Mouse (Mus musculus) hindbrain, embryonic 16.5 days (tissue): ENCODE results near the gene Plcl1. TPM values are rescaled to one million over a fixed set of nuclear protein-coding genes. Genes with fewer than 3 reads are reported as not detected.

ENCODE experiments used
- ATAC-seq: fragments of 200-750 bp; cut with Nextera tagmentation; 2 replicates; pipeline ENCODE4 v1.8.0; 2017; ENCODE audit warnings: moderate TSS enrichment, moderate library complexity
- H3K27ac ChIP-seq: fragments of 300-500 bp; sonication (generic); 2 replicates; pipeline ENCODE4 v1.5.1; 2014; ENCODE audit warnings: low read depth, mild to moderate bottlenecking, control low read depth, low read length, moderate library complexity
- H3K27me3 ChIP-seq: fragments of 300-500 bp; sonication (generic); replicated peaks from 2 replicates; pipeline ENCODE4 v1.6.1; 2014; ENCODE audit warnings: low read length; ENCODE audit not compliant: control insufficient read depth, insufficient read depth
- H3K36me3 ChIP-seq: fragments of 300-500 bp; sonication (generic); 2 replicates; pipeline ENCODE4 v1.6.1; 2014; ENCODE audit warnings: mild to moderate bottlenecking, low read length, moderate library complexity, mixed read lengths; ENCODE audit not compliant: control insufficient read depth, insufficient read depth
- H3K4me1 ChIP-seq: fragments of 300-500 bp; sonication (generic); 2 replicates; pipeline ENCODE4 v1.6.1; 2014; ENCODE audit warnings: low read depth, low read length; ENCODE audit not compliant: control insufficient read depth, insufficient read depth
- H3K4me2 ChIP-seq: fragments of 300-500 bp; sonication (generic); 2 replicates; pipeline ENCODE4 v1.6.1; 2014; ENCODE audit warnings: mild to moderate bottlenecking, low read length, control low read depth, moderate library complexity
- H3K4me3 ChIP-seq: fragments of 300-500 bp; sonication (generic); 2 replicates; pipeline ENCODE4 v1.5.1; 2014; ENCODE audit warnings: mild to moderate bottlenecking, low read length, control low read depth, moderate library complexity
- H3K9ac ChIP-seq: fragments of 300-500 bp; sonication (generic); 2 replicates; pipeline ENCODE4 v1.6.1; 2014; ENCODE audit warnings: low read depth, mild to moderate bottlenecking, control low read depth, low read length, moderate library complexity
- H3K9me3 ChIP-seq: fragments of 300-500 bp; sonication (generic); 2 replicates; pipeline ENCODE4 v1.6.1; 2014; ENCODE audit warnings: mild to moderate bottlenecking, low read length, moderate library complexity; ENCODE audit not compliant: control insufficient read depth
- WGBS: fragments of 180-500 bp; shearing (Covaris S2); extraction: QIAGEN DNeasy Blood & Tissue Kit; methylation state at CpG from one replicate; pipeline ENCODE4 v1.1.7; 2014; 5-methylcytosine and 5-hydroxymethylcytosine counted together
- polyA plus RNA-seq: library from polyadenylated mRNA; unstranded; fragments of >200 nt; fragmentation: Nextera tagmentation; extraction: Ambion mirVana; gene quantifications from 2 replicates; pipeline ENCODE4 v1.2.1, GENCODE M21; 2015

The Plcl1 gene
- polyA plus RNA-seq, 1 experiment from 2014 or later: 3.7 TPM

- 61% methylated on average over 4 of the region's 4 CpGs for WGBS
- no peak for ATAC-seq
- Histone ChIP-seq H3K27ac (no peak overlapping the region), H3K27me3 (no peaks in the 10 kb centered on the region), H3K36me3 (no peaks in the 10 kb centered on the region), H3K4me1 (no peaks in the 10 kb centered on the region), H3K9ac (no peak overlapping the region), H3K4me3 (no peak overlapping the region), H3K9me3 (no peaks in the 10 kb centered on the region), H3K4me2 (no peak overlapping the region)
Observed at GRCm38 (mm10) chr1:55605450-55605849, 199.7 kb downstream of the Plcl1 start.

- H3K9ac ChIP-seq: no peak overlapping the region
- H3K27me3 ChIP-seq: no peaks in the 10 kb centered on the region
- ATAC-seq: no peak
- no peaks in the 10 kb centered on the region for H3K4me1 ChIP-seq
- H3K36me3 ChIP-seq: no peaks in the 10 kb centered on the region
- H3K27ac ChIP-seq: no peak overlapping the region
- H3K9me3 ChIP-seq: no peaks in the 10 kb centered on the region
- H3K4me2 ChIP-seq: no peak overlapping the region
- no peak overlapping the region for H3K4me3 ChIP-seq
- 61% methylated on average over 2 of the region's 2 CpGs for WGBS
Observed at GRCm38 (mm10) chr1:55605956-55606355, 200.2 kb downstream of the Plcl1 start.

GRCm38 (mm10) chr1:55606405-55606804 lies 200.7 kb downstream of the Plcl1 start:
- Histone ChIP-seq H3K4me3 (no peak overlapping the region), H3K4me2 (no peak overlapping the region), H3K36me3 (no peaks in the 10 kb centered on the region), H3K27ac (no peak overlapping the region), H3K9me3 (no peaks in the 10 kb centered on the region), H3K27me3 (no peaks in the 10 kb centered on the region), H3K4me1 (no peaks in the 10 kb centered on the region), H3K9ac (no peak overlapping the region)
- 49% methylated on average over 8 of the region's 8 CpGs for WGBS
- ATAC-seq: no peak

GRCm38 (mm10) chr1:55612759-55613328 lies 207.1 kb downstream of the Plcl1 start:
- no peaks in the 10 kb centered on the region for H3K36me3 ChIP-seq
- ATAC-seq: no peak
- H3K27me3 ChIP-seq: no peaks in the 10 kb centered on the region
- 84% methylated on average over 6 of the region's 6 CpGs for WGBS
- H3K9ac ChIP-seq: no peak overlapping the region
- H3K4me2 ChIP-seq: no peak overlapping the region
- no peak overlapping the region for H3K4me3 ChIP-seq
- H3K27ac ChIP-seq: no peak overlapping the region
- no peaks in the 10 kb centered on the region for H3K9me3 ChIP-seq
- no peaks in the 10 kb centered on the region for H3K4me1 ChIP-seq

- Histone ChIP-seq H3K4me3 (no peak overlapping the region), H3K9ac (no peak overlapping the region), H3K36me3 (no peaks in the 10 kb centered on the region), H3K27me3 (no peaks in the 10 kb centered on the region), H3K4me2 (no peak overlapping the region), H3K27ac (no peak overlapping the region), H3K9me3 (no peaks in the 10 kb centered on the region), H3K4me1 (no peaks in the 10 kb centered on the region; the same call in 1 of the 2 replicates)
- 97% methylated on average over 2 of the region's 2 CpGs for WGBS
- no peak for ATAC-seq
Observed at GRCm38 (mm10) chr1:55617857-55618256, 212.1 kb downstream of the Plcl1 start.

GRCm38 (mm10) chr1:55618617-55619286 lies 213.0 kb downstream of the Plcl1 start:
- H3K36me3 ChIP-seq: no peaks in the 10 kb centered on the region
- no peak overlapping the region for H3K9ac ChIP-seq
- H3K27me3 ChIP-seq: no peaks in the 10 kb centered on the region
- 60% methylated on average over 7 of the region's 7 CpGs for WGBS
- peak; percentile 68 for ATAC-seq
- H3K27ac ChIP-seq: no peak overlapping the region
- no peak overlapping the region for H3K4me2 ChIP-seq
- H3K4me1 ChIP-seq: no peaks in the 10 kb centered on the region; the same call in 1 of the 2 replicates
- no peaks in the 10 kb centered on the region for H3K9me3 ChIP-seq
- H3K4me3 ChIP-seq: no peak overlapping the region

- H3K4me2 ChIP-seq: no peak overlapping the region
- H3K27me3 ChIP-seq: no peaks in the 10 kb centered on the region
- no peaks in the 10 kb centered on the region for H3K4me1 ChIP-seq
- H3K9ac ChIP-seq: no peak overlapping the region
- H3K27ac ChIP-seq: no peak overlapping the region
- WGBS: 34% methylated on average over 1 of the region's 1 CpGs
- H3K9me3 ChIP-seq: no peaks in the 10 kb centered on the region
- no peak for ATAC-seq
- H3K4me3 ChIP-seq: no peak overlapping the region
- no peaks in the 10 kb centered on the region for H3K36me3 ChIP-seq
Observed at GRCm38 (mm10) chr1:55631496-55631895, 225.8 kb downstream of the Plcl1 start.

GRCm38 (mm10) chr1:55632024-55632423 lies 226.3 kb downstream of the Plcl1 start:
- no peak overlapping the region for H3K9ac ChIP-seq
- H3K36me3 ChIP-seq: no peaks in the 10 kb centered on the region
- ATAC-seq: no peak
- no peak overlapping the region for H3K4me2 ChIP-seq
- no peaks in the 10 kb centered on the region for H3K4me1 ChIP-seq
- H3K9me3 ChIP-seq: no peaks in the 10 kb centered on the region
- no peaks in the 10 kb centered on the region for H3K27me3 ChIP-seq
- H3K27ac ChIP-seq: no peak overlapping the region
- H3K4me3 ChIP-seq: no peak overlapping the region
- WGBS: 79% methylated on average over 2 of the region's 2 CpGs

- H3K4me2 ChIP-seq: no peak overlapping the region
- whole genome bisulfite sequencing: 66% methylated on average over 4 of the region's 4 CpGs
Observed at GRCm38 (mm10) chr1:55633326-55633725, 227.6 kb downstream of the Plcl1 start.

More at GRCm38 (mm10) chr1:55633326-55633725, 227.6 kb downstream of the Plcl1 start:
- no peaks in the 10 kb centered on the region for H3K4me1 ChIP-seq
- no peaks in the 10 kb centered on the region for H3K36me3 ChIP-seq
- no peaks in the 10 kb centered on the region for H3K27me3 ChIP-seq
- no peak overlapping the region for H3K27ac ChIP-seq
- ATAC-seq: no peak
- no peak overlapping the region for H3K9ac ChIP-seq
- no peaks in the 10 kb centered on the region for H3K9me3 ChIP-seq
- H3K4me3 ChIP-seq: no peak overlapping the region
